Mouse (Mus musculus) hindbrain, embryonic 12.5 days (tissue): ENCODE results near the gene Bhmt. TPM values are rescaled to one million over a fixed set of nuclear protein-coding genes. Genes with fewer than 3 reads are reported as not detected.

Experiments used
- ATAC-seq: fragments of 200-750 bp; cut with Nextera tagmentation; 2 replicates; pipeline ENCODE4 v1.8.0; 2017; ENCODE audit warnings: moderate TSS enrichment; ENCODE audit not compliant: low FRiP score
- H3K27ac ChIP-seq: fragments of 300-500 bp; sonication (generic); 2 replicates; pipeline ENCODE4 v1.5.1; 2016; ENCODE audit warnings: mild to moderate bottlenecking
- H3K27me3 ChIP-seq: fragments of 300-500 bp; sonication (generic); 2 replicates; pipeline ENCODE4 v1.6.1; 2016; ENCODE audit warnings: mild to moderate bottlenecking
- H3K36me3 ChIP-seq: fragments of 300-500 bp; sonication (generic); 2 replicates; pipeline ENCODE4 v1.6.1; 2016; ENCODE audit warnings: mild to moderate bottlenecking
- H3K4me1 ChIP-seq: fragments of 300-500 bp; sonication (generic); 2 replicates; pipeline ENCODE4 v1.6.1; 2016
- H3K4me2 ChIP-seq: fragments of 300-500 bp; sonication (generic); replicated peaks from 2 replicates; pipeline ENCODE4 v1.6.1; 2016; ENCODE audit warnings: mild to moderate bottlenecking
- H3K4me3 ChIP-seq: fragments of 300-500 bp; sonication (generic); 2 replicates; pipeline ENCODE4 v1.5.1; 2016; ENCODE audit warnings: mild to moderate bottlenecking
- H3K9ac ChIP-seq: fragments of 300-500 bp; sonication (generic); 2 replicates; pipeline ENCODE4 v1.6.1; 2016; ENCODE audit warnings: mild to moderate bottlenecking, moderate library complexity
- H3K9me3 ChIP-seq: fragments of 300-500 bp; sonication (generic); replicated peaks from 2 replicates; pipeline ENCODE4 v1.6.1; 2016; ENCODE audit warnings: mild to moderate bottlenecking
- WGBS: fragments of 180-500 bp; shearing (Covaris S2); methylation state at CpG from one replicate; pipeline ENCODE4 v1.1.7; 2016; 5-methylcytosine and 5-hydroxymethylcytosine counted together
- polyA plus RNA-seq: library from polyadenylated mRNA; unstranded; fragments of >200 nt; fragmentation: Nextera tagmentation; extraction: Ambion mirVana; gene quantifications from 2 replicates; pipeline ENCODE4 v1.2.1, GENCODE M21; 2016

Bhmt gene
- polyA plus RNA-seq, 1 experiment from 2014 or later = 0.43 TPM

- Histone ChIP-seq H3K9me3 (no peaks in the 10 kb centered on the region), H3K9ac (no peak overlapping the region), H3K4me3 (no peak overlapping the region), H3K27ac (no peak overlapping the region), H3K4me1 (no peaks in the 10 kb centered on the region), H3K27me3 (no peaks in the 10 kb centered on the region), H3K36me3 (no peaks in the 10 kb centered on the region), H3K4me2 (no peak overlapping the region)
- 68% methylated on average over 4 of the region's 4 CpGs for WGBS
- no peak for ATAC-seq
Measured at GRCm38 (mm10) chr13:93639636-93640035, 1.9 kb upstream of the Bhmt start.

- Histone ChIP-seq H3K27ac (no peak overlapping the region), H3K9me3 (no peaks in the 10 kb centered on the region), H3K36me3 (no peaks in the 10 kb centered on the region), H3K4me1 (no peaks in the 10 kb centered on the region), H3K27me3 (no peaks in the 10 kb centered on the region), H3K4me2 (no peak overlapping the region), H3K9ac (no peak overlapping the region), H3K4me3 (no peak overlapping the region)
- WGBS = 83% methylated on average over 1 of the region's 1 CpGs
- no peak for ATAC-seq
Measured at GRCm38 (mm10) chr13:93636561-93636960, 1.2 kb downstream of the Bhmt start.

- no peaks in the 10 kb centered on the region for H3K36me3 ChIP-seq
- H3K4me1 ChIP-seq = no peaks in the 10 kb centered on the region
- ATAC-seq = no peak
- H3K4me2 ChIP-seq = no peak overlapping the region
- H3K9ac ChIP-seq = no peak overlapping the region
- no peak overlapping the region for H3K27ac ChIP-seq
- H3K27me3 ChIP-seq = no peaks in the 10 kb centered on the region
- no peak overlapping the region for H3K4me3 ChIP-seq
- WGBS = 83% methylated on average over 5 of the region's 5 CpGs
- no peaks in the 10 kb centered on the region for H3K9me3 ChIP-seq
Measured at GRCm38 (mm10) chr13:93632927-93633326, 4.8 kb downstream of the Bhmt start.

- Histone ChIP-seq H3K27me3 (no peaks in the 10 kb centered on the region), H3K4me1 (no peaks in the 10 kb centered on the region), H3K27ac (no peak overlapping the region), H3K36me3 (no peaks in the 10 kb centered on the region), H3K4me2 (no peak overlapping the region), H3K9me3 (no peaks in the 10 kb centered on the region), H3K4me3 (no peak overlapping the region), H3K9ac (no peak overlapping the region)
- WGBS = 81% methylated on average over 10 of the region's 10 CpGs
- no peak for ATAC-seq
Measured at GRCm38 (mm10) chr13:93630941-93631705, 6.6 kb downstream of the Bhmt start.

GRCm38 (mm10) chr13:93628861-93629260 lies 8.9 kb downstream of the Bhmt start:
- no peak for ATAC-seq
- no peaks in the 10 kb centered on the region for H3K4me1 ChIP-seq
- H3K9ac ChIP-seq = no peak overlapping the region
- WGBS = 21% methylated on average over 6 of the region's 6 CpGs
- H3K4me2 ChIP-seq = no peak overlapping the region
- H3K27ac ChIP-seq = no peak overlapping the region
- no peaks in the 10 kb centered on the region for H3K36me3 ChIP-seq
- no peaks in the 10 kb centered on the region for H3K27me3 ChIP-seq
- H3K4me3 ChIP-seq = no peak overlapping the region
- H3K9me3 ChIP-seq = no peaks in the 10 kb centered on the region

- WGBS = 56% methylated on average over 6 of the region's 6 CpGs
- Histone ChIP-seq H3K9ac (no peak overlapping the region), H3K4me2 (no peak overlapping the region), H3K9me3 (no peaks in the 10 kb centered on the region), H3K27me3 (no peaks in the 10 kb centered on the region), H3K4me1 (no peaks in the 10 kb centered on the region), H3K36me3 (no peaks in the 10 kb centered on the region), H3K27ac (no peak overlapping the region), H3K4me3 (no peak overlapping the region)
- no peak for ATAC-seq
Measured at GRCm38 (mm10) chr13:93614361-93614948, 23.3 kb downstream of the Bhmt start.

- Histone ChIP-seq H3K4me1 (no peaks in the 10 kb centered on the region), H3K27me3 (no peaks in the 10 kb centered on the region), H3K9ac (no peak overlapping the region), H3K36me3 (no peaks in the 10 kb centered on the region), H3K9me3 (no peaks in the 10 kb centered on the region), H3K4me3 (no peak overlapping the region), H3K4me2 (no peak overlapping the region), H3K27ac (no peak overlapping the region)
- 79% methylated on average over 4 of the region's 4 CpGs for WGBS
- no peak for ATAC-seq
Measured at GRCm38 (mm10) chr13:93613771-93614170, 24.0 kb downstream of the Bhmt start.

- H3K27me3 ChIP-seq = no peaks in the 10 kb centered on the region; the same call in 1 of the 2 replicates
- H3K9ac ChIP-seq = no peak overlapping the region
- no peaks in the 10 kb centered on the region for H3K36me3 ChIP-seq
- H3K4me2 ChIP-seq = no peak overlapping the region
- no peak overlapping the region for H3K27ac ChIP-seq
- ATAC-seq = peak; percentile 29; the same call in 1 of the 2 replicates
- WGBS = 65% methylated on average over 19 of the region's 19 CpGs
- H3K4me1 ChIP-seq = no peaks in the 10 kb centered on the region
- H3K9me3 ChIP-seq = no peaks in the 10 kb centered on the region
- H3K4me3 ChIP-seq = no peak overlapping the region
Measured at GRCm38 (mm10) chr13:93612660-93613607, 24.8 kb downstream of the Bhmt start.

GRCm38 (mm10) chr13:93608476-93608875 lies 29.3 kb downstream of the Bhmt start:
- WGBS = 82% methylated on average over 2 of the region's 2 CpGs
- Histone ChIP-seq H3K4me1 (no peaks in the 10 kb centered on the region), H3K36me3 (no peaks in the 10 kb centered on the region)

GRCm38 (mm10) chr13:93607701-93608100 lies 30.1 kb downstream of the Bhmt start:
- no peak for ATAC-seq
- WGBS = 94% methylated on average over 3 of the region's 3 CpGs
- no peaks in the 10 kb centered on the region for H3K36me3 ChIP-seq

More at GRCm38 (mm10) chr13:93608476-93608875, 29.3 kb downstream of the Bhmt start:
- H3K4me3 ChIP-seq = no peak overlapping the region
- H3K9me3 ChIP-seq = no peaks in the 10 kb centered on the region
- H3K9ac ChIP-seq = no peak overlapping the region
- no peak for ATAC-seq
- H3K4me2 ChIP-seq = no peak overlapping the region
- H3K27me3 ChIP-seq = no peaks in the 10 kb centered on the region; the same call in 1 of the 2 replicates
- no peak overlapping the region for H3K27ac ChIP-seq

GRCm38 (mm10) chr13:93606868-93607578 lies 30.7 kb downstream of the Bhmt start:
- no peak overlapping the region for H3K4me2 ChIP-seq
- 79% methylated on average over 13 of the region's 13 CpGs for WGBS
- H3K9me3 ChIP-seq = no peaks in the 10 kb centered on the region
- H3K9ac ChIP-seq = no peak overlapping the region
- no peak overlapping the region for H3K4me3 ChIP-seq
- H3K4me1 ChIP-seq = no peaks in the 10 kb centered on the region
- H3K27me3 ChIP-seq = no peaks in the 10 kb centered on the region; the same call in 1 of the 2 replicates
- H3K27ac ChIP-seq = no peak overlapping the region
- no peak for ATAC-seq
- H3K36me3 ChIP-seq = no peaks in the 10 kb centered on the region

More at GRCm38 (mm10) chr13:93607701-93608100, 30.1 kb downstream of the Bhmt start:
- no peaks in the 10 kb centered on the region; the same call in 1 of the 2 replicates for H3K27me3 ChIP-seq
- no peak overlapping the region for H3K9ac ChIP-seq
- no peaks in the 10 kb centered on the region for H3K9me3 ChIP-seq
- H3K4me2 ChIP-seq = no peak overlapping the region
- no peak overlapping the region for H3K27ac ChIP-seq
- H3K4me3 ChIP-seq = no peak overlapping the region
- H3K4me1 ChIP-seq = no peaks in the 10 kb centered on the region
